Mouse (Mus musculus): ENCODE measurements around the gene Fig4.

Gene Fig4

GRCm38 (mm10) chr10:41208860-41209377 lies 94.1 kb downstream of the Fig4 start:
- no peak for DNase-seq

- DNase-seq = no peak
Measured at GRCm38 (mm10) chr10:41205647-41206046, 97.4 kb downstream of the Fig4 start.

GRCm38 (mm10) chr10:41204637-41205315 lies 98.3 kb downstream of the Fig4 start:
- DNase-seq = no peak

GRCm38 (mm10) chr10:41204191-41204590 lies 98.9 kb downstream of the Fig4 start:
- DNase-seq = no peak

- DNase-seq = no peak
Measured at GRCm38 (mm10) chr10:41198719-41199118, 104.3 kb downstream of the Fig4 start.

GRCm38 (mm10) chr10:41197788-41198187 lies 105.3 kb downstream of the Fig4 start:
- DNase-seq = no peak

GRCm38 (mm10) chr10:41196295-41196694 lies 106.8 kb downstream of the Fig4 start:
- no peak for DNase-seq

- no peak for DNase-seq
Measured at GRCm38 (mm10) chr10:41189392-41189791, 113.7 kb downstream of the Fig4 start.

- no peak for DNase-seq
Measured at GRCm38 (mm10) chr10:41183975-41184374, 119.1 kb downstream of the Fig4 start.

GRCm38 (mm10) chr10:41182644-41183043 lies 120.4 kb downstream of the Fig4 start:
- DNase-seq = no peak

GRCm38 (mm10) chr10:41166141-41166540 lies 136.9 kb downstream of the Fig4 start:
- no peak for DNase-seq

- DNase-seq = no peak
Measured at GRCm38 (mm10) chr10:41163108-41163507, 140.0 kb downstream of the Fig4 start.

- DNase-seq = no peak
Measured at GRCm38 (mm10) chr10:41157296-41157695, 145.8 kb downstream of the Fig4 start.

- no peak for DNase-seq
Measured at GRCm38 (mm10) chr10:41156693-41157092, 146.4 kb downstream of the Fig4 start.

- no peak for DNase-seq
Measured at GRCm38 (mm10) chr10:41153229-41153750, 149.8 kb downstream of the Fig4 start.

GRCm38 (mm10) chr10:41151901-41152300 lies 151.2 kb downstream of the Fig4 start:
- no peak for DNase-seq

- peak; percentile 47 for DNase-seq
Measured at GRCm38 (mm10) chr10:41151441-41151840, 151.6 kb downstream of the Fig4 start.

- no peak for DNase-seq
Measured at GRCm38 (mm10) chr10:41151021-41151420, 152.0 kb downstream of the Fig4 start.

- no peak for DNase-seq
Measured at GRCm38 (mm10) chr10:41150496-41150895, 152.6 kb downstream of the Fig4 start.

GRCm38 (mm10) chr10:41149307-41149706 lies 153.8 kb downstream of the Fig4 start:
- no peak for DNase-seq

- no peak for DNase-seq
Measured at GRCm38 (mm10) chr10:41146141-41146540, 156.9 kb downstream of the Fig4 start.
